Mouse (Mus musculus) natural killer cell, adult 2 months (primary cell): ENCODE data around the gene Rrbp1.

Experiments
- DNase-seq, 2 experiments: peaks; one replicate each; pipeline ENCODE4 v3.0.0; 2022; ENCODE audit warnings: low spot score in 2 of 2

Rrbp1 gene

GRCm38 (mm10) chr2:144006686-144007085 is 4.4 kb downstream of the Rrbp1 start:
- DNase-seq: no peak

GRCm38 (mm10) chr2:144005166-144005955 is 5.7 kb downstream of the Rrbp1 start:
- no peak for DNase-seq

GRCm38 (mm10) chr2:144003544-144003943 is 7.5 kb downstream of the Rrbp1 start:
- DNase-seq: no peak

- DNase-seq: no peak
These were observed 8.7 kb downstream of the Rrbp1 start for GRCm38 (mm10) chr2:144002229-144002984.

- no peak for DNase-seq
These were observed 18.1 kb downstream of the Rrbp1 start for GRCm38 (mm10) chr2:143992977-143993376.

- DNase-seq: no peak
These were observed 18.9 kb downstream of the Rrbp1 start for GRCm38 (mm10) chr2:143991964-143992672.

GRCm38 (mm10) chr2:143990997-143991396 is 20.1 kb downstream of the Rrbp1 start:
- no peak for DNase-seq

GRCm38 (mm10) chr2:143988016-143988415 is 23.0 kb downstream of the Rrbp1 start:
- DNase-seq: no peak

GRCm38 (mm10) chr2:143987485-143987884 is 23.6 kb downstream of the Rrbp1 start:
- DNase-seq: no peak

GRCm38 (mm10) chr2:143983482-143983881 is 27.6 kb downstream of the Rrbp1 start:
- DNase-seq: peak; percentile 5 to 9

GRCm38 (mm10) chr2:143982901-143983300 is 28.2 kb downstream of the Rrbp1 start:
- DNase-seq: no peak

GRCm38 (mm10) chr2:143982152-143982551 is 28.9 kb downstream of the Rrbp1 start:
- no peak for DNase-seq

GRCm38 (mm10) chr2:143980781-143981398 is 30.2 kb downstream of the Rrbp1 start:
- peak; percentile 17 to 46 for DNase-seq

- no peak for DNase-seq
These were observed 32.5 kb downstream of the Rrbp1 start for GRCm38 (mm10) chr2:143978444-143979147.

- no peak for DNase-seq
These were observed 35.9 kb downstream of the Rrbp1 start for GRCm38 (mm10) chr2:143975146-143975649.

GRCm38 (mm10) chr2:143973161-143973560 is 37.9 kb downstream of the Rrbp1 start:
- no peak for DNase-seq

- DNase-seq: no peak
These were observed 39.2 kb downstream of the Rrbp1 start for GRCm38 (mm10) chr2:143971887-143972286.

GRCm38 (mm10) chr2:143970841-143971240 is 40.2 kb downstream of the Rrbp1 start:
- DNase-seq: no peak

GRCm38 (mm10) chr2:143969260-143969659 is 41.8 kb downstream of the Rrbp1 start:
- no peak for DNase-seq

GRCm38 (mm10) chr2:143963318-143963717 is 47.7 kb downstream of the Rrbp1 start:
- no peak for DNase-seq

- no peak for DNase-seq
These were observed 48.9 kb downstream of the Rrbp1 start for GRCm38 (mm10) chr2:143962192-143962591.
